Mouse (Mus musculus) forebrain, embryonic 10.5 days (tissue): ENCODE results near the gene Adam17. TPM values are rescaled to one million over a fixed set of nuclear protein-coding genes. Genes with fewer than 3 reads are reported as not detected.

Experiments
- DNase-seq: peaks from one replicate; pipeline ENCODE4 v3.0.0-alpha.2; 2017; ENCODE audit warnings: low spot score; ENCODE audit errors: extremely low spot score
- H3K27ac ChIP-seq: fragments of 300-500 bp; sonication (generic); 2 replicates; pipeline ENCODE4 v1.5.1; 2016; ENCODE audit warnings: mild to moderate bottlenecking
- H3K27me3 ChIP-seq: fragments of 300-500 bp; sonication (generic); 2 replicates; pipeline ENCODE4 v1.6.1; 2016; ENCODE audit warnings: mild to moderate bottlenecking; ENCODE audit not compliant: poor library complexity, severe bottlenecking
- H3K36me3 ChIP-seq: fragments of 300-500 bp; sonication (generic); replicated peaks from 2 replicates; pipeline ENCODE4 v1.6.1; 2016; ENCODE audit warnings: mild to moderate bottlenecking, moderate library complexity
- H3K4me1 ChIP-seq: fragments of 300-500 bp; sonication (generic); 2 replicates; pipeline ENCODE4 v1.6.1; 2016
- H3K4me3 ChIP-seq: fragments of 300-500 bp; sonication (generic); 2 replicates; pipeline ENCODE4 v1.5.1; 2016; ENCODE audit warnings: mild to moderate bottlenecking, moderate library complexity
- H3K9me3 ChIP-seq: fragments of 300-500 bp; sonication (generic); 2 replicates; pipeline ENCODE4 v1.6.1; 2016; ENCODE audit warnings: mild to moderate bottlenecking, moderate library complexity
- WGBS: fragments of 180-500 bp; shearing (Covaris S2); methylation state at CpG from one replicate; pipeline ENCODE4 v1.1.7; 2016; 5-methylcytosine and 5-hydroxymethylcytosine counted together
- polyA plus RNA-seq: library from polyadenylated mRNA; unstranded; fragments of >200 nt; fragmentation: Nextera tagmentation; extraction: Ambion mirVana; gene quantifications from 2 replicates; pipeline ENCODE4 v1.2.1, GENCODE M21; 2016

Gene Adam17
- polyA plus RNA-seq, 1 experiment from 2014 or later: 41.1 TPM

DNA sequence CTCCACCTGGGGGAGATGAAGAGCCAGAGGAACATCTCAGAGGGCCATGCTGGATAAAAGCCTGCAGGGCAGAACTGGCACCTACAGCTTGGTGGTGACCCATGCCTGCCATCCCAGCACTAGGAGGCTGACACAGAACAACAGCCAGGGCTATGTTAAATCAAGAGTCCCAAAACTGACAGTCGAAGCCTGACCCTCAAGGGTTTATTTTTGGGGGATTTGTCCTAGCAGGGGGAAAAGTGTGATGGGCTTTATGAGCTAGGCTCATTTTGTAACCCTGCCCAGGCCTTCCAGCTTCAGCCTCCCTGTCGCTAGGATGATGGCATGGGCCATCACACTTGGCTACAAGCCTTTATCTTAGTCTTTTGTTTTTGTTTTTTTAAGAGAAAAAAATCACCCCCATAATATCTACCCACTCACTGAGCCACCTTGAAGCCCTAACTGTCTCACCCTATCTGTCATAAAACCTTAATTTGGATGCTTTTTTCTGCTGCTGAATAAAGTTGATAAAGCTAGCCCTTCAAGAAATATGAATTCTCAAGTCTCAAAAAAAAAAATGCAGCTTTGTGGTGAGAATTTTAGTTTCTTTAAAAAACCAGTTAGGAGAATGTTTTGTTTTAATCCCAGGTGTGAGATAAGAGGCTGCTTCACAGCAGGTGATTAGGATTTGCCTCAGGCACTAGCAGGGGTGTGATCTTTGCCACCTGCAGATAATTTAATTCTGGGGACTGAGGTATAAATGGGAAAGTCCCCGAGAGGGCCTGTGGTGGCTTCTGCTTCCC lies 2.1 kb upstream of the Adam17 start:
- no peaks in the 10 kb centered on the region for H3K27me3 ChIP-seq
- H3K36me3 ChIP-seq: peaks cover 5% of the 10 kb centered on the region; the same call in 1 of the 2 replicates
- H3K4me3 ChIP-seq: no peak overlapping the region
- no peaks in the 10 kb centered on the region for H3K9me3 ChIP-seq
- no peak overlapping the region for H3K27ac ChIP-seq
- DNase-seq: no peak
- peaks cover 11% of the 10 kb centered on the region for H3K4me1 ChIP-seq
- 60% methylated on average over 3 of the region's 3 CpGs for WGBS

DNA sequence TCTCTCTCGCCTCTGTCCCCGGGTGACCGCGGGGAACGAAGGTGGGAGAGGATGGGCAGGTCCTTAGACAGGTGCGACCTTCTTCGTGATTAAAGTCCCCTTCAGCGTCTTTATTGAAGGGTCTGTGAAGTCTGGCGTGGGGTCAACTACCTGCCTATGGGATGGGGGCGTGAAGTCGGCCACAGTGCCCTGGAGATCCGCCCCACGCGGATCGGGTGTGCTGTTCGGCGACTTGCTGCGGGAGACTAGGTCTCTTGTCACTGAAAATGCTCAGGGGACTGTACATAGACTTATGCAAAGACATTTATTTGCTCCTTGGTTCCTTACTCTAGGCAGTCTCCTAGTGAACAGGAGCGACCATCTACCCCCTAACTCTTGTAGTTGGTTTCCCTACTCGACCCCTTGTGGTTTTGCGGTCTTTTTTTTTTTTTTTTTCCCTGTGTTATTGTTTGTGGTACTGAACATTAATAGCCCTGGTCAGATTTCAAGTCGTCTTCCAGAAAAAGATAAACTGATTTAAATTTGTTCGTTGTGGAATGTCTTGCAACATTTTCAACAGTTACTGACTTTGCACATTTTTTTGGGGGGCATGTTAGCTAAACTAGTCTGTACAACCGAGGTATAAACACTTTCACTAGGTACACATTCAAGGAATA lies 516 bp upstream of the Adam17 start:
- Histone ChIP-seq H3K4me3 (peak overlapping the region; percentile 80), H3K4me1 (peaks cover 11% of the 10 kb centered on the region), H3K9me3 (no peaks in the 10 kb centered on the region), H3K36me3 (peaks cover 5% of the 10 kb centered on the region; the same call in 1 of the 2 replicates), H3K27me3 (no peaks in the 10 kb centered on the region), H3K27ac (peak overlapping the region; percentile 97)
- WGBS: 6% methylated on average over 24 of the region's 24 CpGs
- DNase-seq: no peak

DNA sequence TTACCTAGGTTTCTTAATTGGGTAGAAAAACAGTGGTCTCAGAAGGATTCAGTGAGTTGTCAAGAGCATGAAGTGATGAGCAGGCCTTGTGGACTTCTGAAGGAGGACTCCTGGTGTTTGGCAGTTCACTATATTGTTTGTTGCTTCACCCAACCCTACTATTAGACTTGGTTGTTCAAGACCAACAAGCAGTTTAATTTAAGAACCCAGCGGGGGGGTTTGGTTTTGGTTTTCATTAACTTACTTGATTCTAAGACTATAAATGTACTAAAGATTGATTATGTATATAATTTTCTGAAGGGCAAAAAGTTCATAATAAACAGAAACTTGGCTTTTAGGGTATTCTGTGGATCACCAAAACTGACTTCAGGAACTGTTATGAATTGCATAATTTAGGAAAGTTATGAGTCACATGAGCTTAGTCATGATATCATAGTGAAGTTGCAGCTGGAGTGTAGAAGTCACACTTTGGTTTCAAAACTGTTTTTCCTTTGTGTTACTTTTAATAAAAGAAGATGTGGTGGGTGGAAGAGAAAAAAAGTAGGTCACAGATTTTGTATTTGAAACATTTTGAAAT lies 3.3 kb downstream of the Adam17 start:
- no peak overlapping the region for H3K27ac ChIP-seq
- H3K4me3 ChIP-seq: no peak overlapping the region
- no peaks in the 10 kb centered on the region for H3K9me3 ChIP-seq
- WGBS: 89% methylated on average over 1 of the region's 1 CpGs
- peaks cover 5% of the 10 kb centered on the region; the same call in 1 of the 2 replicates for H3K36me3 ChIP-seq
- peaks cover 11% of the 10 kb centered on the region for H3K4me1 ChIP-seq
- H3K27me3 ChIP-seq: no peaks in the 10 kb centered on the region
- DNase-seq: no peak

DNA sequence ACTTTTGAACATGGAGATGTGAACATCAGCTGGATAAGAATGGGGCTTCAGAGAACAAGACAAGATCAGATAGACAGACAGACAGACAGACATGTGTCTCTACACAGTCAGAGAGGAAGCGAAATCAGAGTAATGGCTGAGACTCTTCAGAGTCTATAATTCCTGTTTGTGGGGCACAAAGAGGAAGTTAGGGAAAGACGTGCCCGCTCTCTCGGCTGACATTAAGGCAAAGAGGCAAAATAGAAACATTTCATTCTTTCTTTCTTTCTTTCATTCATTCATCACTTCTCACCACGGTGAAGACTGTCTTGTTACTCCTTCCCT lies 4.4 kb downstream of the Adam17 start:
- 92% methylated on average over 5 of the region's 5 CpGs for WGBS
- H3K27ac ChIP-seq: no peak overlapping the region

DNA sequence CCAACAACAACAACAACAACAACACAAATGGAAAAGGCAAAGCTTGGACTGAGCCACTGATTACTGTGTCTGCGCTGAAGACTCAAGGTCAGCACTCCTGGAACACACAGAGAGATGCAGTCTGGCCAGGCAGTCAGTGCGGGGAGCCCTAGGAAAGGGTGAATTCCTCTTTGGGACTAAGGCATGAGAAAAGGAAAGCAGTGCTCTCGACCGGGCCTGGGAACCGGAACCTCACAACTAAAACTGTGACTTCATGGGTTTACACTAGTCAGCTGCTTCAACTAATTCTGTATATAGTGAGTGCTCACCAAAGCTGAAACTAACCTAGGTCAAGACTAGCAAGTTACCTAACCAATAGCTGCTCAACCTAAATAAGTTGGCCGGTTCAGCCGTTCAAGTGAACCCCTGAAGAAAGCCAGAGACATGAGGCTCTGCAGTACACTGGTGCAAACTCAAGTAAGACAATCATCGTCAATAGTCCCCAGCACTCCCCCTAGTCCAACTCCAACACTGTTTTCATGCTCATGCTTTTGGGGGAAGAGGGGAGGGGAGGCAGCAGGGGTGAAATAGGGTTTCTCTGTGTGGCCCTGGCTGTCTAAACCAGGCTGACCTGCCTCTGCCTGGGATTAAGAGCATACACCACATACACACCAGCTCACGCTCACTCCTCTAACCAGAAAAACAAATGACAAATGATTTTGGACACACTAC lies 4.9 kb downstream of the Adam17 start:
- WGBS: 95% methylated on average over 9 of the region's 9 CpGs
- no peaks in the 10 kb centered on the region for H3K9me3 ChIP-seq
- H3K27ac ChIP-seq: no peak overlapping the region
- peaks cover 11% of the 10 kb centered on the region for H3K4me1 ChIP-seq
- H3K36me3 ChIP-seq: peaks cover 16% of the 10 kb centered on the region
- DNase-seq: no peak
- H3K27me3 ChIP-seq: no peaks in the 10 kb centered on the region
- no peak overlapping the region for H3K4me3 ChIP-seq

More for the DNA sequence above, 4.4 kb downstream of the Adam17 start:
- no peaks in the 10 kb centered on the region for H3K27me3 ChIP-seq
- no peak overlapping the region for H3K4me3 ChIP-seq
- peaks cover 11% of the 10 kb centered on the region for H3K4me1 ChIP-seq
- DNase-seq: no peak
- H3K36me3 ChIP-seq: peaks cover 11% of the 10 kb centered on the region
- H3K9me3 ChIP-seq: no peaks in the 10 kb centered on the region

DNA sequence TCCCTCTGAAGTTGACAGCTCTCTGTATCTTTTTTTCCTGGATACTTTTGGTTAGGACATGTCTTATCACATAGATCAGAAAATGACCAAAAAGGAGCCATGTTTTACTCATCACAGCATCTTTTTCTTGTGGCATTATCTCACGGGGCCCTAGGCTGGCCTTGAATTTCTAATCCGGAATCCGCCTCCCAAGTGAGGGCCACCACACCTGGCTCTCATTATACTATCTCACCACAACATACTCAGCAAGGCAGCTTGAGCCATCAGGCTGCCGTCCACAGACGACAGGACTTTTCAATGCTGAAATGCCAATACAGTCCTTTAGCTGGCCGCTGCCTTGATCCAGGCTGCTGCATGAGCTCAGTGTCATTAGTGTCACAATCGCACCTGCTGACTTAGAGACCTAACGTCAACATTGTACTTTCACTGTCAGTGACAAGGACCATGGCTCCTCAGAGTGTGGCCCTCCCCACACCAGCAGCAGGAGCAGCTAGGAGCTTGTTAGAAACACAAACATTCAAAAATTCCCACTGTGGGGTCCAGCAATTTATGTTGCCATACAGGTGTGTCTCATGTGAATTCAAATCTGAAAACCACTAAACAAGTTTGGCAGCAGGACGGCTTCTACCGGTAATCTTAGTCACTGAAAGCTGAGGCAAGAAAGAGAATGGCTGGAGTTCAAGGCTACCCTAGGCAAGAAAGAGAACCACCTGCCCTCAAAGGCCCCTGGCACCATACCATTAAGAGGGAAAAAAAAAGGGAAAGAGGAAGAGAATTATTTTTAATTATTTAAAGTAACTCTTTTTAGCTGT lies 8.6 kb downstream of the Adam17 start:
- Histone ChIP-seq H3K4me1 (no peaks in the 10 kb centered on the region), H3K27me3 (no peaks in the 10 kb centered on the region), H3K36me3 (peaks cover 35% of the 10 kb centered on the region), H3K4me3 (no peak overlapping the region), H3K27ac (no peak overlapping the region), H3K9me3 (0 out of 2 replicates have a peak, but pooled peaks cover 5% of the 10 kb centered on the region)
- 86% methylated on average over 10 of the region's 10 CpGs for WGBS
- no peak for DNase-seq

DNA sequence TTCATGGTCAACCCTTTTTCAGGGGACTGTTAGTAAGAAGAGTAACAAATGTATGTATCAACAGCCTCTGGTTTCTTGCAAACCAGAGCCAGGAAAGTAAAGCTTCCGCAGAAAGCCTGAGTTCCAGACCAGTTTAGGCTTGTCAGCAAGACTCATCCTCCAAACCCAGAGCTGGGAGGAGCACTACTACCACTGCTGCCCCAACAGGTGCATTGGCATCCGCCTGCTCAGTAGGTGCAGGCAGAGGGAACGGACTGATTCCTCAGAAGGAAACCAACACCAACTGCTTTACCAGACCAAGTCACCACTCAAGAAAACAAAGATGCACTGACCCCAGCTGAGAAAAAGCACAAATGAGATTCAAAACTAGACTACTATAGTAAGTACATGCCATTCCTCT lies 10.2 kb downstream of the Adam17 start:
- H3K36me3 ChIP-seq: peaks cover 41% of the 10 kb centered on the region
- 0 out of 2 replicates have a peak, but pooled peaks cover 5% of the 10 kb centered on the region for H3K9me3 ChIP-seq
- H3K27me3 ChIP-seq: no peaks in the 10 kb centered on the region
- no peak overlapping the region for H3K4me3 ChIP-seq
- 89% methylated on average over 3 of the region's 3 CpGs for WGBS
- no peak overlapping the region for H3K27ac ChIP-seq
- DNase-seq: no peak
- no peaks in the 10 kb centered on the region for H3K4me1 ChIP-seq

DNA sequence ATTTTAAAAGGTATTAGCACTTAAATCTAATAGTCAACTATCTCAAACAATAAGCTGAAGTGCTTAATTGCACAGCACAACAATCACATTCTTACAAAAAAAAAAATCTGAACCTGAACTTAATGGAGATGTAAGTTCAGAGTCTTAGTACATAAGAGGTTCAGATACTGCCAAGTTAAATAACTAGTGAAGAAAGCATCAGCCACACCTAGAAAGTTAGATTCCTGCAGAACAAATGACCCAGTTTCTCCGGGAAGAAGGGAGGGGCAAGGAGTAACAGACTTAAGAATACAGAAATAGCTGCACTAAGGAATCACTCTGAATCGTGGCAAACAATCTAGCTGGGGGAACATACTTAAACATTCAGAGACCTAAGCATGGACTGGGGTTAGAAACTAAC lies 10.7 kb downstream of the Adam17 start:
- no peak overlapping the region for H3K4me3 ChIP-seq
- no peak for DNase-seq
- H3K4me1 ChIP-seq: no peaks in the 10 kb centered on the region
- H3K9me3 ChIP-seq: 0 out of 2 replicates have a peak, but pooled peaks cover 5% of the 10 kb centered on the region
- H3K36me3 ChIP-seq: peaks cover 44% of the 10 kb centered on the region
- WGBS: 85% methylated on average over 2 of the region's 2 CpGs
- H3K27me3 ChIP-seq: no peaks in the 10 kb centered on the region
- no peak overlapping the region for H3K27ac ChIP-seq

DNA sequence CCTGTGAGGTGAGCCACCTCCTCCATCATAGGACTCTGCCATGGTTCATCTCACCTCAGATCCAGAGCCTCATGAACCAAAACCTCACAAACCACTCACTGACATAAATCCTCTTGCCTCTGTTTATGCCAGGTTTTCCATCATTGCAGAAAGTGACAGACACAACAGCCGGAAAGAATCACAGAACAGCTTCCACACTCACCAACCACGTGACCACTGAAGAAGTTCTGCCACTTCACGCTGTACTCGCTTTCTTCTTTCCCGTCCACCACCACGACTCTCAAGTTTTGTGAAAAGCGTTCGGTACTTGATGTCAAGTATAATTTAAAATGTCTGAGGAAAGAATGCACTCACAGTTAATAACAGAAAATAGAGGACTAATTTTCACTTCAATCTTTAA lies 19.8 kb downstream of the Adam17 start:
- WGBS: 96% methylated on average over 8 of the region's 8 CpGs
- H3K9me3 ChIP-seq: peaks cover 18% of the 10 kb centered on the region
- peaks cover 11% of the 10 kb centered on the region for H3K4me1 ChIP-seq
- H3K27me3 ChIP-seq: no peaks in the 10 kb centered on the region
- H3K4me3 ChIP-seq: no peak overlapping the region
- peaks cover 92% of the 10 kb centered on the region for H3K36me3 ChIP-seq
- H3K27ac ChIP-seq: no peak overlapping the region
- DNase-seq: no peak

DNA sequence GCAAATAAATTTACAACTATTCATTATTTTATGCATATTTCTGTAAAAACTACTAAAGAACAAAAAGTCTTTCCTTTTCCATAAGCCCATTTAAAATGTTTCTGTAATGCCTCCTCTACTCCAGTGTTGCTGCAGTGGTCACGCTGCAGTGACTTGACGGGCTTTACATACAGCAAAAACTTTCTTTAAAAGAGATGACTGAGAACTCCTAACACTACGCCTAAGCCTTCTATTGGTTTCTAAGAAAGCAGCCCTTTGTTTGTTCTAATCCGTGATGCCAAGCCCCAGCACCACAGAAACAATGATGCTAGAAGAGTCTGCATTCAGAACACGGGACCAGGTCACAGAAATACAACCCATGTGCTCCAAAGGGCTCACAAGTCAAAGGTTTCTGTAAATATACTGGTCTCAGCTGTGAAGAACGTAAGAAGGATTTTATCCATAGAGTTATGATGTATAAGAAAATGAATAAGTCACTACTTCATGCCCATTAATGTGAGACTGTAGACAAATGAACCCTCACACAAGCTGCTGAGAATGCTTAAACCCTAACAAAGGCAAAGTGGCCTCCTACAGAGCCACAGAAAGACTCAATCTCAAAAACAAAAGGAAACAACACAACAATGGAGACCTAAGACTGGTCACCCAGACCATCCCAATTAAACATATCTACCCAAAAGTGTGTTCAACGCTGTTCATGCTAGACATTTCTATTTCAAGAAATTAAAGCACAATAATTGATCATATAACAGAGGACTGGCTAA lies 23.1 kb downstream of the Adam17 start:
- H3K4me3 ChIP-seq: no peak overlapping the region
- no peak for DNase-seq
- H3K27me3 ChIP-seq: no peaks in the 10 kb centered on the region
- 19% methylated on average over 7 of the region's 7 CpGs for WGBS
- peaks cover 11% of the 10 kb centered on the region for H3K4me1 ChIP-seq
- H3K27ac ChIP-seq: no peak overlapping the region
- peaks cover 93% of the 10 kb centered on the region for H3K36me3 ChIP-seq
- peaks cover 18% of the 10 kb centered on the region for H3K9me3 ChIP-seq

DNA sequence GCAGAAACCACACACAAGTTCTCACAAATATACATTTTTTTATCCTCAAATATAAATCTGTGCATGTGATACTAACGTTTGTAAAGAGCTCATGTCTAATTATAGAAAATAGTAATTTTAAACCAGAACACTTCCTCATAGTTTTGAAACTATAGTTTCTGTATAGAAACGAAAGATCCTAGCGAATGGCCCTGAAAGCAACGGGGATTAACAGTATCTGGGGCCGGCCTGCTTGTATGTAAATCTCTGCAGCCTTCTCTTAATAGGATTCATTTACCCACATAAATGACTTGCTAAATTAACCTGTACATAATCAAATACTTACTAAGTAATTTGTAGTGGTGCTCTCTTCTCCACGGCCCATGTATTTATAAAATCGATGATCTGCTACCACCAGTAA lies 26.5 kb downstream of the Adam17 start:
- no peak overlapping the region for H3K27ac ChIP-seq
- peaks cover 11% of the 10 kb centered on the region; the same call in 1 of the 2 replicates for H3K9me3 ChIP-seq
- no peaks in the 10 kb centered on the region for H3K27me3 ChIP-seq
- H3K36me3 ChIP-seq: peaks cover 89% of the 10 kb centered on the region
- H3K4me3 ChIP-seq: no peak overlapping the region
- no peak for DNase-seq
- H3K4me1 ChIP-seq: peaks cover 11% of the 10 kb centered on the region
- 91% methylated on average over 7 of the region's 7 CpGs for WGBS
